Comparison of ENCODE assay signal across 8 mouse cellular contexts in the genomic region with DNA sequence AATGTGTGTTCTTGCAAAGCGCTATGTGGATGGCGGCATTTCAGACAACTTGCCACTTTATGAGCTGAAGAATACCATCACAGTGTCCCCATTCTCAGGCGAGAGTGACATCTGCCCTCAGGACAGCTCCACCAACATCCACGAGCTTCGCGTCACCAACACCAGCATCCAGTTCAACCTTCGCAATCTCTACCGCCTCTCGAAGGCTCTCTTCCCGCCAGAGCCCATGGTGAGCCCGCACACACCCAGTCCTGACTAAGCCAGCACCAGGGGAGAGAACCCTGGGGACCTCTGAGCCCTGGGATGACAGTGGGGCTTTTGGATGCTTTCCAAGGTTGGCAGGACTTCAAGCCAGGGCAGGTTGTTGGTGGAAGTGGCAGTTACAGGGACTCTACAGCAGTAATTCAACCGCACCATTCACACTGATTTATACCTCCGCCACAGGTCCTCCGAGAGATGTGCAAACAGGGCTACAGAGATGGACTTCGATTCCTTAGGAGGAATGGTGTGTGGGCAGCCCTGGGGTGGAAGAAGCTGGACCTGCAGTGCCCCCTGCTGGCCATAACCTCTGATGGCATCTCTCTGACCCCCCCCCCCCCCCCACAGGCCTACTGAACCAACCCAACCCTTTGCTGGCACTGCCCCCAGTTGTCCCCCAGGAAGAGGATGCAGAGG. TPM values are rescaled to one million over a fixed set of nuclear protein-coding genes. Genes with fewer than 3 reads are reported as not detected.
DNase-seq lines count a peak whose midpoint lies in the region; ATAC-seq and TF ChIP-seq lines count a peak whose summit lies in the region.

No protein-coding gene starts in this region.

- DNase-seq in cerebellum, adult 11 months: peak; percentile 62
- DNase-seq in cerebellum, postnatal 4 days (ENCODE audit: low spot score in 2 of 2): no peak
- DNase-seq in midbrain, embryonic 14.5 days: peak; percentile 55
- DNase-seq in lung, postnatal 4 days: peak; percentile 50 to 72
- DNase-seq in Muller cell, postnatal 12 days (ENCODE audit: inconsistent ontology term): no peak
- DNase-seq in urinary bladder, postnatal 36 days (ENCODE audit: low spot score in 2 of 2): no peak

- peaks cover 11% of the 10 kb centered on the region; the same call in 1 of the 2 replicates for H3K4me1 ChIP-seq in midbrain, embryonic 14.5 days (ENCODE audit: control insufficient read depth, insufficient read depth, low read length)
- peaks cover 25% of the 10 kb centered on the region for H3K4me1 ChIP-seq in midbrain, embryonic 15.5 days
- H3K4me1 ChIP-seq in cortical plate, adult 2 months (ENCODE audit: control insufficient read depth, insufficient read depth, low read length): no peaks in the 10 kb centered on the region; the same call in 1 of the 2 replicates

- peaks cover 32% of the 10 kb centered on the region for H3K27me3 ChIP-seq in midbrain, embryonic 14.5 days (ENCODE audit: control insufficient read depth, insufficient read depth, low read length)
- H3K27me3 ChIP-seq in midbrain, embryonic 15.5 days (replicated peaks): peaks cover 34% of the 10 kb centered on the region

- 79% methylated on average over 15 of the region's 15 CpGs for WGBS in midbrain, embryonic 14.5 days
- 75% methylated on average over 15 of the region's 15 CpGs for WGBS in midbrain, embryonic 15.5 days

- TF ChIP-seq POLR2A in cortical plate, adult 2 months (IDR thresholded peaks at IDR 0.05; ENCODE audit: extremely low read depth, insufficient read depth, low read length): no peak

- ATAC-seq in midbrain, embryonic 14.5 days (ENCODE audit: low FRiP score, low TSS enrichment): no peak
- ATAC-seq in midbrain, embryonic 15.5 days (replicated peaks): no peak

- H3K9ac ChIP-seq in midbrain, embryonic 14.5 days (replicated peaks; ENCODE audit: low read length): no peak overlapping the region
- H3K9ac ChIP-seq in midbrain, embryonic 15.5 days: no peak overlapping the region

- no peaks in the 10 kb centered on the region for H3K9me3 ChIP-seq in midbrain, embryonic 14.5 days (ENCODE audit: control insufficient read depth, low read length)
- H3K9me3 ChIP-seq in midbrain, embryonic 15.5 days: no peaks in the 10 kb centered on the region

- H3K27ac ChIP-seq in midbrain, embryonic 14.5 days (replicated peaks; ENCODE audit: low read depth, low read length): no peak overlapping the region
- no peak overlapping the region for H3K27ac ChIP-seq in midbrain, embryonic 15.5 days
- no peak overlapping the region for H3K27ac ChIP-seq in cortical plate, adult 2 months (ENCODE audit: insufficient read depth, low read length)

- no peak overlapping the region for H3K4me3 ChIP-seq in midbrain, embryonic 14.5 days (replicated peaks; ENCODE audit: low read depth, low read length)
- H3K4me3 ChIP-seq in midbrain, embryonic 15.5 days: no peak overlapping the region
- no peak overlapping the region for H3K4me3 ChIP-seq in cortical plate, adult 2 months (ENCODE audit: insufficient read depth, low read length)

- H3K36me3 ChIP-seq in midbrain, embryonic 14.5 days (ENCODE audit: control insufficient read depth, insufficient read depth, low read length): peaks cover 13% of the 10 kb centered on the region
- H3K36me3 ChIP-seq in midbrain, embryonic 15.5 days (replicated peaks): 0 out of 2 replicates have a peak, but pooled peaks cover 4% of the 10 kb centered on the region

- no peak overlapping the region for H3K4me2 ChIP-seq in midbrain, embryonic 14.5 days (ENCODE audit: low read length)
- no peak overlapping the region for H3K4me2 ChIP-seq in midbrain, embryonic 15.5 days

- peak; percentile 40; the same call in 1 of the 2 replicates for TF ChIP-seq CTCF in cortical plate, adult 2 months (IDR thresholded peaks at IDR 0.05; ENCODE audit: extremely low read depth, insufficient read depth, low read length)

RNA-seq across cellular contexts. Expression of a gene that starts 2.8 kb away (rescaled TPM):
- 3.8 and 4.6 TPM in 2 replicates for polyA plus RNA-seq in midbrain, embryonic 14.5 days (2014; fragmentation: Nextera tagmentation; extraction: Ambion mirVana)
- 7.6 and 8.7 TPM in 2 replicates for polyA plus RNA-seq in midbrain, embryonic 15.5 days (2015; fragmentation: Nextera tagmentation; extraction: Ambion mirVana)
- polyA plus RNA-seq in cortical plate, adult 2 months (2012; rRNA removed): 4.8 and 7.4 TPM in 2 replicates

RNA-seq across cellular contexts. Expression of a gene that starts 3.1 kb away (rescaled TPM):
- polyA plus RNA-seq in midbrain, embryonic 14.5 days (2014; fragmentation: Nextera tagmentation; extraction: Ambion mirVana): 15.8 and 15.9 TPM in 2 replicates
- 17.7 and 20.1 TPM in 2 replicates for polyA plus RNA-seq in midbrain, embryonic 15.5 days (2015; fragmentation: Nextera tagmentation; extraction: Ambion mirVana)
- polyA plus RNA-seq in cortical plate, adult 2 months (2012; rRNA removed): 31.6 and 32.2 TPM in 2 replicates

RNA-seq across cellular contexts. Expression of a gene that starts 9.1 kb away (rescaled TPM):
- 43.8 and 44.1 TPM in 2 replicates for polyA plus RNA-seq in midbrain, embryonic 14.5 days (2014; fragmentation: Nextera tagmentation; extraction: Ambion mirVana)
- polyA plus RNA-seq in midbrain, embryonic 15.5 days (2015; fragmentation: Nextera tagmentation; extraction: Ambion mirVana): 18.8 and 20.5 TPM in 2 replicates
- 63.5 and 66.0 TPM in 2 replicates for polyA plus RNA-seq in cortical plate, adult 2 months (2012; rRNA removed)

RNA-seq across cellular contexts. Expression of a gene that starts 11.0 kb away (rescaled TPM):
- 772 and 804 TPM in 2 replicates for polyA plus RNA-seq in midbrain, embryonic 14.5 days (2014; fragmentation: Nextera tagmentation; extraction: Ambion mirVana)
- polyA plus RNA-seq in midbrain, embryonic 15.5 days (2015; fragmentation: Nextera tagmentation; extraction: Ambion mirVana): 597 and 636 TPM in 2 replicates
- 611 and 653 TPM in 2 replicates for polyA plus RNA-seq in cortical plate, adult 2 months (2012; rRNA removed)

RNA-seq across cellular contexts. Expression of a gene that starts 14.3 kb away (rescaled TPM):
- polyA plus RNA-seq in midbrain, embryonic 14.5 days (2014; fragmentation: Nextera tagmentation; extraction: Ambion mirVana): 2.3 and 3.6 TPM in 2 replicates
- 3.4 and 3.8 TPM in 2 replicates for polyA plus RNA-seq in midbrain, embryonic 15.5 days (2015; fragmentation: Nextera tagmentation; extraction: Ambion mirVana)
- polyA plus RNA-seq in cortical plate, adult 2 months (2012; rRNA removed): 2.7 and 2.8 TPM in 2 replicates

Comparison
In these comparisons a context has a peak if more than half of its experiments do, and no peak if none do; other contexts are left out.
1. DNase-seq: peak in cerebellum, adult 11 months (single experiment), midbrain, embryonic 14.5 days (single experiment) and lung, postnatal 4 days (2 of 2); none in cerebellum, postnatal 4 days (0 of 2), Muller cell, postnatal 12 days (single experiment) and urinary bladder, postnatal 36 days (0 of 2).